Mouse (Mus musculus) natural killer cell, adult 2 months (primary cell): Measurements from ENCODE around the gene Plaur.

Experiments used
- DNase-seq, 2 experiments: peaks; one replicate each; pipeline ENCODE4 v3.0.0; 2022; ENCODE audit warnings: low spot score in 2 of 2

Gene Plaur

DNA sequence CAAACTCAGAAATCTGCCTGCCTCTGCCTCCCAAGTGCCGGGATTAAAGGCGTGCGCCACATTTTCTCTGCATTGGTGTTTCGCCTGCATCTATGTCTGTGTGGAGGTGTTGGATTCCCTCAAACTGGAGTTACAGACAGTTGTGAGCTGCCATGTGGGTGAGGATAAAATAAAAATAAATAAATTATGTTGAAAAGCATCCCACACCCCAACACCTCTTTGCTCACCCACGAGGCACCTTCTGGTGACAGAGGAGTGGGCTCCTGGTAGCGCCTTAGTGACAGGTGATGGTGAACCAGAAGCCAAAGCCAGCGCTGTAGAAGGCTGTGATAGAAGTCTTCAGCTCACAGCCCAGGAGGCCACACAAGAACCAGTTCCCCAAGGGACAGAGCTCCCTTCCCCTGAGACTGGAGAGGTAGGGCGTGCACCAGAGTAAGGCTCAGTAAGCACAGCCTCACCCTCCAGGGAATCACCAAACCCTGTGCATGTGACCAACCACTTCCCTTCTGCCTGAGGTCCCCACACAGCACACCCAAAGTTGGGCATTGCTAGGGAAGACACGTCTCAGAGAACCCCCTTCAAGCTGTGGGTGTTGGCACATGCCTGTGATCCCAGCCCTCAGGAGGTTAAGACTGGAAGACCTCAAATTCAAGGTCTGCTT is 16.9 kb upstream of the Plaur start:
- peak in 1 of 2 experiments; percentile 94 for DNase-seq

DNA sequence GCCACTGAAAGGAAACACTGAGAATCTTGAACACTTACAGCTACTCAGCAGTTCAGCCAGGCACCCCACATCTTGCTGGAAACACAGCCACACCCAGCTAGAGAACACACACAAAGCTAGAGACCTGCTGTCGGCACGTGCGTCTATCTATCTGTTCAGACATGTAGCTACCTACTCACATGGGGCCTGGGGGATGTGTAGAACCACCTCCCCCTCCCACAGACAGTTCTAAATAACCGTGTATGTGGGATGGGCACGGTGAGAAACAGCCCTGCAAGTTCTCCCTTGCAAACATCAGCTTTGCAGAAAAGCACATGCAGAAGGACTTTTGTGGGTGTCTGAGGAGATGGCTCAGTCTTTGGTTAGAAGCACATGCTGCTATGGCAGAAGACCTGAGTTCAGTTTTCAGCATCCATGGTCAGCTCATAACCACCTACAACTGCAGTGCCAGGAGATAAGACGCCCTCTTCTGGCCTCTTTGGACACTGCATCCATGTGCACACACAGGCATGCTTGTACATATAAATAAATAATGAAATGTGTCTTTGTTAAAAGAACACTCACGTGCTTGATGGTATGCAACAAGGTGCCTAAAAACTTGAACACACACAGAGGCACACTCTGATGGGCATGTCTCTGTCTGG is 15.5 kb upstream of the Plaur start:
- DNase-seq, result no peak

DNA sequence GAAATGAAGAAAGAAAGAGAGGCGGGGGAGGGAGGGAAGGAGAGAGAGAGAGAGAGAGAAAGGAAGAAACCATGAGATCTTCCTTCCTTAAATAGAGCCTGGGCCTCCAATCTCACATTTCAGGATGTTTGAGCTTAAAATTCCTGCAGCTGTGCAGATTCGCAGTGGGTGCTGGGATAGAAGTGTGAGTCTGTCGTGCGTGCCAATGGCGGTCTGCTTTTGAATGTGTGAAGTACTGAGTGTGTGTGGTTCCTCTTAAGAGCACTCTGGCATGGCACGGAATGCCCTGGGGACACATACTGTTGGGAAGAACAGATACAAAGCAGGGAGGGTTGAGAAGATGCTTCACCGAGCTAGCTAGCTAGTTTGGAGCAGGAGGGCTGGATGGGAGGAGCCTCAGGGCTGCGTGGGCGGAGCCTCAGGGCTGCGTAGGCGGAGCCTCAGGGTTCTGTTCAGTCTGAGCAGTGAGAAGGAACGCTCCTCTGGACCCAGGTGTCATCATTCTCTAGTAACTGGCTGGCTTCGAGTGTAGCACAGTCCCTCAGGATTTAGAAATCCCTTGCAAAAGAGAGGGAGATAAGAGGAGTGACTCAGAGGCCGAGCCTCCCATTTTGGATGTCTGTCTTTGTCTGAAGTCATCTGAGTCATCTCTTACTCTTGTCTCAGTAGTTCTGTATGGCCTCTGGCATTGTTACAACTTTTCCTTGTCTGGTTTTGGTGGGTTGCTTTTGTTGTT is 13.3 kb upstream of the Plaur start:
- no peak for DNase-seq

DNA sequence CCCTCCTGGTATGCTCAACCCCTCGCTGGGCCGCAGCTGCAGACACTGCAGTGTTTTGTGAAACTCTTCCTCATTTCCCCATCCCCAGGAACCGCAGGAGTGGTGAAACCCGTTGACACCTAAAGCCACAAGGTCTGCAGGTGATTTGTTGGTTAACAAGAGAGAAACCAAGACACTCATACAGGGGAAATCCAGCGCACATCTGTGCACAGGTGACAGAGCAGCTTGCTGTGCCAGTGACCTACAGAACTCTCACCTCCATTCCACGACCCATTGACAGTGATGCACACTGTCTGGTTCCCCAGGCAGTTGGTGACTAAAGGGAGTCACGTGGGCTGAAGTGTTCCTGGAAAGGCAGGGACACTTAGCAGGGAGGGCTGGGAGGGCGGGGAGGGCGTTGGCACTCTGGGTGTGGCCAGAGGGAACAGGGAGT is 11.7 kb upstream of the Plaur start:
- peak; percentile 46 to 57 for DNase-seq

DNA sequence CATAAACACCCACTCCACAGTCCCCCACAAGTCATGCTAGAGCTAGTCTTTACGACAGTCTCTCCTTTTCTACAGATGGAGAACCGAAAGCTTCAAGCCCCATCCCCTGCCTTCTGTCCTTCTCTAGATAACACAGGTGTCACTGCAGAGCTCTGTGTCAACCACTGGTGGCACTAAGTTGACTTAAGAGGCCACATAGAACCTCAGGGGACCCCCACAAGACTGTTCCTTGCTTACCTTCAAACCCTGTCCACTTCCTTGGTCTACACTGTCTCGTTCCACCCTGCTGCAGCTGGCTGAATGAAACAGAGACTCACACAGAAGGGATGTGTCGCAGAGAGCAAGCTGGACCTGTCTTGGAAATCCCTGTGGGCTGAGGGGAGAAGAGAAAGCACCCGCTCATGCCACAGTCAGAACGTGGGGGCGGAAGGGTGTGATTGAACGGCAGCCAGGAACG is 10.4 kb upstream of the Plaur start, which contains the start of gene Irgc1:
Irgc1 (minus strand) TSS at position 443 of the 457 bp plus-strand sequence.
- DNase-seq, result peak; percentile 13 to 55

DNA sequence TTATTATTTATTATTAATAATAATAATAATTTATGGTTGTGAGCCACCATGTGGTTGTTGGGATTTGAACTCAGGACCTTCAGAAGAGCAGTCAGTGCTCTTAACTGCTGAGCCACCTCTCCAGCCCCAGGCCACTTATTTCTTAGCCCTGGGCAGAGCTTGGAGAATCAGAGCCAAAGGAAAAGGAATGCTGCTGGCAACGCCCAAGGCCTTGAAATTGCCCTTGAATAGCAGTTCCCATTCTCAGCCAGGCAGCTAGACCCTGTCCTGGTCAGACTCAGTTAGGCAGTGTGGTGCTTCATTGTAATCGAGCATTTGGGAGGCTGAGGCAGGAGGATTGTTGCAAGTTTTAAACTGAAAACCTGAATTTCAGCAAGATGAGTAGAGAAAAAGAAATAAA is 8.1 kb upstream of the Plaur start:
- DNase-seq, result no peak

DNA sequence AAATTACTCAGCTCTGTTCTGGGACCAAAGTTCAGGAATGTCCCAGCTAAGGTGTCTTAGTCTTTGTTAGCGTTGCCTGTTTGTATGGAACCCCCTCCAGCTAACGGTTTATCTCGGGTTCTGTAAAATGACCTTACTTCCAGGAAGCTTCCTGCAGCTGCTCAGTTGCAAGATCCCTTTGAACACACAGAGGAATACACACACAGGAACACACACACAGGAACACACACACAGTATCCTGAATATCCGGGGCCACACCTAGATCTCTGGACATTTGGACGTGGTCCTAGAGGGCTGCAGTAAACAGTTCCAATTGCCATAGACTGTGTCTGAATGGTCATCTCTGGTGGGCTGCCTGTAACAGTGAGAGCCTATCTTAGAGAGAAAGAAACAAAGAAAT is 6.6 kb upstream of the Plaur start:
- no peak for DNase-seq

DNA sequence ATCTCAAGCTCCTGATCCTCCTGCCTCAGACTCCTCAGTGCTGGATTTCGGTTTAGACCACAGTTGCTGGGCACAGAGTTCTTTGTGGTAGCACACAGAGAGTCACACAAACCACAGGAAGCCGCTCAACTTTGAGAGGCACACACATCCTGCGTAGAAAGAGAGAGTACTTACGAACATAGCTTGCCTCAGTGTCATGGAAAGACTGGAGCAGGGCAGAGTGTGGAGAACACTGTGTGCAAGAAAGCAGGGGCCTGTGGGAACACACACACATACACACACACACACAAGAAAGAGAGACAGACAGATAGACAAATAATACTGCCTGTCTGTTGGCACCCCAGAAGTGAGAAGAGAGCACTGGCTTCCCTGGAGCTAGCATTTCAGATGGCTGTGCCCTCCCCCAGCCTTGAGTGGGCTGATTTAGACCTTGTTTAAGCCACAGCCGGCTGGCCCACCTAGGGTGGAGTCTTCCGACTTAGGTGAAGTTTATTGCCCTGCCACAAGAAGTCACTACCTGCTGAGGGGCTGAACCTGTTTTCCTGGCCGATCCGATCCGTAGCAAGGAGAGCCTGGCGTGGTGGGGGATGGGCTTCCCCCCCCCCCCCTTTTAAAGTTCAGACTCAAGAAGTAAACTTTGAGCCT is 4.4 kb upstream of the Plaur start:
- DNase-seq, result peak; percentile 85 to 86

DNA sequence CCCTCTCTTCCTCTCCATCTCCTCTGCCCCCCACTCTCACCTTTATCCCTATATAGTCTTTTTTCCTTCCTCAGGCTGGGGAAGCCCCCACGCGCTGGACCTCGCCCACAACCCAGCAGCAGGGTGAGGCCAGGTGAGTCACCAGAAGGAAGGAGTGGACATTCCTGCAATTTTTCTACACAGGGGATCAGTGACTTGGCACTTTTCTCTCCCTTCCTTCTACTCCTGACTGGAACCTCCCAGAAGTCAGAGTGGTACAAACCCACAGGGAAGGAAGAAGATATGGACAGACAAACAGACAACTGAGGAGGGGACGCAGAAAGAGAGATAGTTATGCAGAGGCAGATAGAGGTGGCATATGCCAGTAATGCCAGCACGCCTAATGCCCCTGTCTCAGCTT is 2.8 kb upstream of the Plaur start:
- DNase-seq, result no peak

DNA sequence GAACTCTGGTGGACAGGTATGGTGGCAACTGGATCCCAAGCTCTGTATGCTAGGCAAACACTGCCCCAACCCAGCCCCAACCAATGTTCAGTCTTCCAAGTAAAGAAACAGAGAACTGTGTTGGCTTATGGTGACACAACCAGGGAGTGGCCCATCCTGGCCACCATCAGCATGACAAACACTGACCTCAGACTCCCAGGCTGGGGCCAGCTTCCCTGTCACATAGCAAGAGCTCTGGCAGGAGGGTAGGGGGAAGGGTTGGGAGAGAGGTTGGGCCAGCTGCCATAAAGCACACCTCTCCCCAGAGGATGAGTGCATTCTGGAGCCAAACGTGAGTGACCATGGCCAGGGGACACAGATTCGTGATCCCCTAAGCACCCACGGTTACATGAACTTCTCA is 2.4 kb upstream of the Plaur start:
- DNase-seq, result no peak

DNA sequence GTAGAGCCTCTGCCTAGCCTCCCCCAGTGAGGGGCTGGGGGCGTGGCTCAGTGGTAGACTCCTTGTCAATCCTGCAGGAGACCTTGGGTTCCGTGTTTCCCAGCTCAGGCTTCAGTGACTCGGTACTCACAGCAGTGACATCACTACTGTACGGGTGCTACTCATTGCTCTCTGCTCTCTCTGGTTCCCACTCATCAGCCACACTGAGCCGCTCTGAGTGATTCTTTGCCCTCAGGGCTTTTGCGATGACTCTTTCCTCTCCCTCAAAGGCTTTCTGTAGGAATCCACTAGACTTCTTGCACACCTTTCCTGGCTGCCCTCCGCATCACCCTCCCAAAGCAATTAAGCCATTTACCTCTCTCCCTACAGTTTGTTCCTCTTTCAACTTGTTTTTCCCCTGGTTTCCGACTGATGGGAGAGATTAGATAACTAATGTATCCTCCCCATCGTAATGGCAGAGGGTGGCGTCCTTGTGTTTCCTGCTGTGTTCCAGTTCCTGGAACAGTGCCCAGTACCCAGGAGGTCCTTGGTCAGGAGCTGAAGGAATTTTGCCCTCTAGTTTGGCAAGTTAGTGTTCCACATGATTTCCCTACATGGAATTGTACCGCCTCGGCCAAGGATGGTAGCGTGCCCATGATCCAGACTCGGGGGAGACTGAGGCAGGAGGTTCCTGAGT is 770 bp upstream of the Plaur start:
- no peak for DNase-seq

DNA sequence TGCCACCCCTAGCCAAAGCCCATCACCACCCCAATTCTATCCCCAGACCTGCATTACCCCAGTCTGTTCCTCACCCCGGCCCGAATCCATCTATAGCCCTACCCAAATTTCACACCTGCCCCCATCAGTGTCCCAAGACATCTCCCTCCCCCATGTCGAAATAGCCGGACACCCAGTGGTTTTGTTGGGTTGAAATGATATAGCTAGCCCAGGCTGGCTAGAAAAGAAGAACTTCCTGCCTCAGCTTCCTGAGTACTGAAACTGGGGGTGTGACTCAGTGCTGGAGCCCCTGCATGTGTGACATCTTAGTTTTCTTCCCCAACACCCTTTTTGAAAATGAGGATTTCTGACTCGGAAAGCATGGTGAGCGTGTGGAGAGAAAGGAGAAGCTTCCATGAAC is 4.6 kb downstream of the Plaur start:
- no peak for DNase-seq

DNA sequence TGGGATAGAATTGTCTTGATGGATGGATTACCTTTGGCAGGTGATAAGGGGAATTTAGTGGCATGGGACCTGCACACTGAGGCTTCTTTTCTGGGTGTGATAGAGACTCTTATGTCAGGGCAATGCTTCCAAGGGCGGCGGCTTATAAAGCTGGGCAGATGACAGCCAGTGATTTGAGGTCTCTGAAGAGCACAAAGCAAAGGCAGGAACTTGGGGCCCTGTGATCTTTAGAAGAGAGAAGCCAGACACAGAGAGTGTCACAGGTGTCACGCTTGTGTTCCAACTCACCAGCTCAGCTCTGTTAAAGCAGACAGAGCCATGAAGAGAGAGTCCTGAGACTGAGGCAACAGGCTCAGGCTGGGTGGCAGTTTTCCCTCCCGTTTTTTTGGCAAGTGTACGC is 5.6 kb downstream of the Plaur start:
- no peak for DNase-seq

DNA sequence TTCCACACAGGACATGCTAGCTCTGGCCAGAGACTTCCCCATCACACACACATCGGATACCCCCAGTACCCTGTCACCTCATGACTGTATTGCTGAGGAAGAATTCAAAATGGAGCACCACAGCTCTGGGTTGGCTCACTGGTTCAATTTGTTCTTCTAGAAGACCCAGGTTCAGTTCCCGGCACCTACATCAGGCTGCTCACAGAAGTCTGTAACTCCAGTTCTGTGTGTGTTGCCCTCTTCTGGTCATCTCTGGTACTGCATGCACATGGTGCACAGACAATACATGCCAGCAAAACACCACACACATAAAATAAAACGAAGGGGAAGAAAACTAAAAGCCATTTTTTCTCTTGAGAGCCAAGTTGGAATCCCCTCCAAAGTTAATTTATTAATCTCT is 6.8 kb downstream of the Plaur start:
- DNase-seq, result peak in 1 of 2 experiments; percentile 66

DNA sequence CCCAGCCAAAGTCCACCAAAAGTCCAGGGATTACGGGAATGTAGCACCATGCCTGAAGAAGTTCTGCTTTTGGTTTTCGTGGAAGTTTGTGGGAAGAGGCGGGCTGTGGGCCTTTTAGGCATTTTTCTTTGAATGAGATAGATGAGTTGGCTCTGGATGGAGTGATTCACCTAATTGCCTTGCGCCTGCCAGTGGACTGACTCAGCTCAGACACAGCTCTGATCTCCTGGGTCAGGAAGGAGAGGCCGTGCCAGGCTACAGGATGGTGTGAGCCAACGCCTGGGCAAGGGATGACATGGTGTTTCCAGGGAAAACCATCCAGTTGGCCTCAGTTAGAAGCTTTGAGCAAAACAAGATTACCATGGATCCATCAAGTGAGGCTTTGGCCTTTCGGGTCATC is 8.1 kb downstream of the Plaur start:
- DNase-seq, result no peak

DNA sequence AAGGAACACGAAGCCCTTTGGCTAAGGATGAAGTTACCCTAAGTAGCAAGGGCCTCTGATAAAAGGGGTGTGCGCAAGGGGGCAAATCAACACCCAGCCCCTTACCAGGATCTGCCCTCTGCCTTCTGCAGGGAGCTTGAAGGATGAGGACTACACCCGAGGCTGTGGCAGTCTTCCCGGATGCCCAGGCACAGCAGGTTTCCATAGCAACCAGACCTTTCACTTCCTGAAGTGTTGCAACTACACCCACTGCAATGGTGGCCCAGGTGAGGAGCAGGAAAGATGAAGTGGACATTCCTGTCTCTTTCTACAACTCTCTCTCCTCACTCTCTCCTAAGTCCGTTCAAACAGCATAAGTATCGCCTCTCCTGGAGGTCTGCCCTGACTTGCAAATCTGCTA is 10.2 kb downstream of the Plaur start:
- no peak for DNase-seq

DNA sequence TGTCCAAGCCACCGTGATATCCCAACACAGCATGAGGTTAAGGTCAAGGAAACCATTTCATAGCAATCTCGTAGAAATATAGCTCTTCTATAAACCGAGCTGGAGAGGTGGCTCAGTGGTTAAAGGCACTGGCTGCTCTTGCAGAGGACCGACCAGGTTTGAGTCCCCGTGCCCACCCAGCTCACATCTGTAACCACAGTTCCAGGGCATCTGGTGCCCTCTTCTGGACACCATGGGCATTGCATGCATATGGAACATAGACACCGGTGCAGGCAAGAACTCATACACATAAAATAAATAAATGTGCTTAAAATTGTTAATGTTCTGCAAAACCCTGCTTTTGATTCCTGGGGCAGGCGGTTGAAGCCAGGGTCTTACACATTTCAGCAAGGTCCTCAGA is 10.7 kb downstream of the Plaur start:
- DNase-seq, result peak; percentile 32 to 59

DNA sequence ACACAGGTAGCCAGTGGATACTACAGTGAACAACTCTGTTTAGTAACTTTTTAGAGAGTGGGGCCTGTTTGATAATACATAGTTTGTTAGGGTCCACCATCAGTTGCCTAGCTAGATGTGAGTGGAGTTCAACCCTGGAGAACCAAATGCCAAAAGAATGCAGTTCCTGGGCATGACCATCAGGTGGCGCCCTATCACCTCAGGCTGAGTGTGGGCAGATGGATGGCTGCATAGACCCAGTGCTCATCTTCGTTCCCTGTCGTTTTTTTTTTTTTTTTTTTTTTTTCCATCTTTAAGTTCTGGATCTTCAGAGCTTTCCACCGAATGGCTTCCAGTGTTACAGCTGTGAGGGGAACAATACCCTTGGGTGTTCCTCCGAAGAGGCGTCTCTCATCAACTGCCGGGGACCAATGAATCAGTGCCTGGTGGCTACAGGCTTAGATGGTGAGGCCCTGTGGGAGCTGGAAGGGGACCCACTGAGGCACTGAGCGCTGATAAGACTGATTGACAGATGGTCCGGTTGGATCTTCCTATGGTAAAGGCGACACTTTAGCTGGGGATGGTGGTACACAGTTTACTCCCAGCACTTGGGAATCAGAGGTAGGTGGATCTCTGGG is 11.7 kb downstream of the Plaur start:
- DNase-seq, result peak; percentile 43 to 69

DNA sequence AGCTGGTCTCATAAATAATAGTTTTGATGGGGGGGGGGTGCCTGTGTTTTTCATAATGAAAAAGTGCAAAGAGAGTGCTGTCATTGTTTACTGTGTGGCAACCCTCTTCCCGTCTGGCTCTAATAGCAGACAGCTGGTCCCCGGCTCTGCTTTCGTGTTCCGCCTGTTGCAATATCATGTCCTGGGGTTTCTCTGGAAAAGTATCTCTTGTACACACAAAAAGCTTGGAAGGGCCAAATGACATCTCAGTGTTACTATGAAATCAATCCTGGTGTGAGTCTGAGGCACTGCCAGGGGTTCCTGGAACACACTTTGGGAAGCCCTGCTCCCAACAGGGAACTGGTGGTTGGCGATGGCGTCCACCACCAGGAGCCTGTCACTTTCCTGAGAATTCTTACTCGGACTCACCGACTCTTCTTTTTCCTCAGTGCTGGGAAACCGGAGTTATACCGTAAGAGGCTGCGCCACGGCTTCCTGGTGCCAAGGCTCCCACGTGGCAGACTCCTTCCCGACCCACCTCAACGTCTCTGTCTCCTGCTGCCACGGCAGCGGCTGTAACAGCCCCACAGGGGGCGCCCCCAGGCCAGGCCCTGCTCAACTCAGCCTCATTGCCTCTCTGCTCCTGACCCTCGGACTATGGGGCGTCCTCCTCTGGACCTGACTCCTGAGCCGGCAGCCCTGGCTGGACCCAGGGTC is 12.7 kb downstream of the Plaur start:
- DNase-seq, result no peak

DNA sequence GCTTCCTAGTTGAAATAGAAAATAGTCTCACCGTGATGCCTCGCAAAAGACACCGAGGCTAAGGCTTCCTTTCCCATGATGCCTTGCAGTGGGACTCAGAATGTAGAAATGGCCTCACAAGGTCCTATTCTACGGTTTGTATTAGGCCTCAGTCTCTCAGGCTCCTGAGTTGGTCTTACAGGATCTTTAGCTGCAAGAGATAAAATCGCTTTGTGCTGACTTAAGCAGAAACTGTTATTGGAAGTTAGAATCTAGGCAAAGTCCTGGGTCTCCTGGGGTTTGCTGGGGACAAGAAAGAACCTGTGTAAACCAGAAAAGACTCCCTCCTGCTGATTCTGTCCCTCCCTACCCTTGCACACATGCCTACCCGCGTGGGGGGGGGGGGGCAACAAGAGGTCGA is 14.1 kb downstream of the Plaur start:
- DNase-seq, result no peak

DNA sequence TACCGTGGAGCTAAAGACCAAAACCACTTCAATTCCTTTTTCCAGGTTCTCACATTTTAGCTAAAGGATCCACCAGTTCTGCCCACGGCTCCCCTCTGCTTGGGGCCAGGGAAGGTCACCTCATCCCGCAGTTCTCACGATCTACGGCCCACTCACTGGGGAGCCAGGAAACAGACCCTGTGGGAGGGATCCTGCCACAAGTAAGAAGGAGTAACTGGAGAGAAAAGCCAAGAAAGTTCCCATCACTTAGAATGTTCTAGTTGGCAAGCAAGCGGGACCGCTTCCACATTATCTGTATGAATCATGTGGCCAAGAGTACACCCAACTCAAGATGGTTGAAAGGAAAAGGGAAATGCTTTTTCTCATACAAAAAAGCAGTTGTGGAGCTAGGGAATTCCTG is 14.6 kb downstream of the Plaur start:
- no peak for DNase-seq
